Mouse (Mus musculus): ENCODE results near the gene Gm21915. TPM values are rescaled to one million over a fixed set of nuclear protein-coding genes. Genes with fewer than 3 reads are reported as not detected.

Gm21915 gene
- not detected in 2 replicates for polyA plus RNA-seq (2016; fragmentation: Nextera tagmentation; extraction: Ambion mirVana)

DNA sequence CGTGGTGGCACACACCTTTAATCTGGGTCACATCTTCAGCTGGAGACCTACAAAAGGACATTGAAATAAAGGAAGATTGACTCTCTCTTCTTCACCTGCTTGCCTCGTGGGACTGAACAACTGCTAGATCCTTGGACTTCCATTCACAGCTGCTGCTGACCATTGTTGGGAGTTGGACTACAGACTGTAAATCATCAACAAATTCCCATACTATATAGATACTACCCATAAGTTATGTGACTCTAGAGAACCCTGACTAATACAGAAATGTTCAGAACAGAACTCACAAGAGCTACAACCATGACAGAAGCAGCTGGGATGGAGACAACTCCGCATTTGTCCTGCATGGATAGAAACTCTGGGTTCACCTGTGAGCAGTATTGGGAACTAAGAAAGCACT lies at the start of gene Gm21915:
Gene Gm21915, plus strand, starts transcription at position 301 of the 400 bp plus-strand sequence.
- Histone ChIP-seq H3K9me3 (replicated peaks) (no peaks in the 10 kb centered on the region), H3K27me3 (no peaks in the 10 kb centered on the region), H3K4me2 (replicated peaks) (no peak within 1 kb of the TSS), H3K27ac (peak within 1 kb of the TSS; percentile 68), H3K36me3 (no peaks in the 10 kb centered on the region), H3K4me1 (peaks cover 11% of the 10 kb centered on the region), H3K9ac (no peak within 1 kb of the TSS), H3K4me3 (no peak within 1 kb of the TSS)
- ATAC-seq (ENCODE audit: low FRiP score): no peak
- 87% methylated on average over 3 of the region's 3 CpGs for WGBS

DNA sequence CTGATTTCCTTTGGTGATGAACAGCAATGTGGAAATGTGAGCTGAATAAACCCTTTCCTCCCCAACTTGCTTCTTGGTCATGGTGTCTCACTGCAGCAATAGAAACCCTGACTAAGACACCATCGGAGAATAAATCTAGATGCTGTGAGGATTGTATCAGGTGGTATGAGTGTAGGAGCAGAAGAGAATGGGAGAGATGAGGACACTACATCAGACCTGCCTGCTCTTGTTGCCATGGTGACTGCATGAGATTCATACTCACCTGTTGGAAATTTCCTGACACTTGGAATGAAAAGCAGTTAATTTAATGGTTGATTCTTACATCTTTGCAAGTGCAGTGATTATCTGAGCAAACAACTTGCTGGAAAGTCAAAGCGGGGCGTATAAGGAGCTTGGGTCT lies 48.1 kb upstream of the Gm21915 start:
- Histone ChIP-seq H3K9me3 (replicated peaks) (no peaks in the 10 kb centered on the region), H3K36me3 (no peaks in the 10 kb centered on the region), H3K27me3 (no peaks in the 10 kb centered on the region), H3K9ac (no peak overlapping the region), H3K27ac (no peak overlapping the region), H3K4me1 (peaks cover 19% of the 10 kb centered on the region), H3K4me2 (replicated peaks) (no peak overlapping the region), H3K4me3 (no peak overlapping the region)
- 95% methylated on average over 3 of the region's 3 CpGs for WGBS
- ATAC-seq (ENCODE audit: low FRiP score): no peak

DNA sequence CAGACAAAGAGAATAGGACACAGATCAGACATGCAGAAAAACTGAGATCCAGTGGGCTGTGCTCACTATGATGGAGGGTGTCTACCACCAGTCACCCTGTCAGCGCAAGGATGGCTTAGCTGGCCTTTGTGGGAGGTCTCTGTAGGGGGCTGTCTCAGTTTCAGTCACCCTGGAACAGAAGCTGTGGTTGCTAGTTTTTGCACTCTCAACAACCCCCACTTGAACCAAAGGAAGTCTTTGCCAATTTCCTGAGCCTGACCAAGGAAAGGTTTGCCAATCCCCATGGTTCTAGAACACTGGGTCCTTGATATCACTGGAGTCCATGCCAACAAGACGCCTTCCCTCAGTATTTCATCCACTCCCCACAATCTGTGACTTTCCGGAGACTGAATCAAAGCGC lies 47.6 kb upstream of the Gm21915 start:
- H3K9me3 ChIP-seq (replicated peaks): no peaks in the 10 kb centered on the region
- 88% methylated on average over 4 of the region's 4 CpGs for WGBS

DNA sequence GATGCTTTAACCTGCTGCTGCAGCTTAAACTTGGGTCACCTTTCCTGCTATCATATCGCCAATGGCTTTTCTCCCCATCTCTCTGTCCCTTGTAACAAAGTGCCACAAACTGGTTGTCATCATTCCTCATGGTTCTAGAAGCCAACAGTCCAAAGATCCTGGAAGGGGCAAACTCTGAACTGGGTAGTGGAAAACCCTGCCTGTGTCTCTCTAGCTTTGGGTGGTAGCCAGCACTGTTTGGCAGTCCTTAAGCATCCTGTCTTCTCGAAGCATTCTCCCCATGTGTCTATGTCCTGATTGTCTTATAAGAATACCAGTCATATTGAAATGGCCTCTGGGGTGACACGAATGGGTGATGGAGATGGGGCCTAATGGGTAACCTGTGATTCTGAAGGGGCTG lies 45.1 kb upstream of the Gm21915 start:
- H3K4me1 ChIP-seq: peaks cover 19% of the 10 kb centered on the region
- H3K9me3 ChIP-seq (replicated peaks): no peaks in the 10 kb centered on the region
- ATAC-seq (ENCODE audit: low FRiP score): no peak
- no peak overlapping the region for H3K27ac ChIP-seq
- 80% methylated on average over 3 of the region's 3 CpGs for WGBS
- no peak overlapping the region for H3K4me3 ChIP-seq
- H3K4me2 ChIP-seq (replicated peaks): no peak overlapping the region
- H3K27me3 ChIP-seq: no peaks in the 10 kb centered on the region
- H3K9ac ChIP-seq: no peak overlapping the region
- H3K36me3 ChIP-seq: no peaks in the 10 kb centered on the region

More for the DNA sequence above, 47.6 kb upstream of the Gm21915 start:
- no peaks in the 10 kb centered on the region for H3K27me3 ChIP-seq
- ATAC-seq (ENCODE audit: low FRiP score): no peak
- H3K9ac ChIP-seq: no peak overlapping the region
- H3K4me3 ChIP-seq: no peak overlapping the region
- H3K4me1 ChIP-seq: peaks cover 16% of the 10 kb centered on the region
- H3K27ac ChIP-seq: no peak overlapping the region
- H3K36me3 ChIP-seq: no peaks in the 10 kb centered on the region
- no peak overlapping the region for H3K4me2 ChIP-seq (replicated peaks)

DNA sequence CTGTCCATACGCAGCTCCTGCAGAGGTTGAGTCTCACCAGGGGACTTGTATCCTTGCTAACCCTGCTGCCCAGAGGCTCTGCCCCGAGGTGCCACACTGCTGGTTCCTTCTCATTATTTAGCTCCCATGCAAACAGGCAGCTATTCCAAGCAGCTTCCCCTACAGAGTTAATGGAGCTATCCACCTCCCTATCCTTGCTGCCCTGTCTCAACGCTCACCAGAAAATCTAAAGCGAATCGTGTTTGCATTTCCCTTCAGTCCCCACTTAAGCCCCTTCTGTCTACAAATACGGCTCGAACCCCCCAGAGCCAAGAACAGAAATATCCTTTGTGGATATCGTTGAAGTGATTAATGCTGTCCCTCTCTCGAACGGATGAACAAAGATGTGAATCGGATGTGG lies 43.8 kb upstream of the Gm21915 start:
- 38% methylated on average over 11 of the region's 11 CpGs for WGBS
- H3K4me1 ChIP-seq: peaks cover 19% of the 10 kb centered on the region
- H3K4me3 ChIP-seq: no peak overlapping the region
- H3K4me2 ChIP-seq (replicated peaks): no peak overlapping the region
- H3K9me3 ChIP-seq (replicated peaks): no peaks in the 10 kb centered on the region
- H3K36me3 ChIP-seq: no peaks in the 10 kb centered on the region
- H3K27me3 ChIP-seq: no peaks in the 10 kb centered on the region
- H3K9ac ChIP-seq: no peak overlapping the region
- peak overlapping the region; percentile 81 for H3K27ac ChIP-seq
- ATAC-seq (ENCODE audit: low FRiP score): peak; percentile 48; the same call in 1 of the 2 replicates

DNA sequence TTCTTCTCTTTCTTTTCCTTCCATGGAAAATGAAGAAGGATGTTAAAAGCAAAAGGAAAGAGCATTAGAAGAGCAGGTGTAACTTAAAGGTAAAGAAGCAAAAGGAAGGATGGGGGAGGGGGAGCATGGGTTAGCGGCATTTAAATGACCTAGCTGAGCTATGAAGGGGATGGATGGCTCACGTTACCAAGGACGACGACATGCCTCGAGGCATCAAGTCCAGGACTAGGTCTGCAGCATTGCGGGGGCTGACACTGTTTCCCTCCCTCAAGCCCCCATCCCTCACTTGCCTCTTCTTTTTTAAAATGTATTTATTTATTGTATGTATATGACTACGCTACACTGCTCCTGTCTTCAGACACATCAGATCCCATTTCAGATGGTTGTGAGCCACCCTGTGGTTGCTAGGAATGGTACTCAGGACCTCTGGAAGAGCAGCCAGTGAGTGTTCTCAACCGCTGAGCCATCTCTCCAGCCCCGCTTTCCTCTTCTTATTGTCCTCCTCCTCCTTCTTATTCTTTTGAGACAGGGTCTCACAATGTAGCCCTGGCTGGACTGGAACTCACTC lies 43.2 kb upstream of the Gm21915 start:
- Histone ChIP-seq H3K36me3 (no peaks in the 10 kb centered on the region), H3K4me3 (no peak overlapping the region), H3K4me2 (replicated peaks) (no peak overlapping the region), H3K9ac (no peak overlapping the region), H3K27me3 (no peaks in the 10 kb centered on the region), H3K4me1 (peaks cover 19% of the 10 kb centered on the region), H3K9me3 (replicated peaks) (no peaks in the 10 kb centered on the region), H3K27ac (peak overlapping the region; percentile 81)
- 38% methylated on average over 9 of the region's 9 CpGs for WGBS
- ATAC-seq (ENCODE audit: low FRiP score): no peak

DNA sequence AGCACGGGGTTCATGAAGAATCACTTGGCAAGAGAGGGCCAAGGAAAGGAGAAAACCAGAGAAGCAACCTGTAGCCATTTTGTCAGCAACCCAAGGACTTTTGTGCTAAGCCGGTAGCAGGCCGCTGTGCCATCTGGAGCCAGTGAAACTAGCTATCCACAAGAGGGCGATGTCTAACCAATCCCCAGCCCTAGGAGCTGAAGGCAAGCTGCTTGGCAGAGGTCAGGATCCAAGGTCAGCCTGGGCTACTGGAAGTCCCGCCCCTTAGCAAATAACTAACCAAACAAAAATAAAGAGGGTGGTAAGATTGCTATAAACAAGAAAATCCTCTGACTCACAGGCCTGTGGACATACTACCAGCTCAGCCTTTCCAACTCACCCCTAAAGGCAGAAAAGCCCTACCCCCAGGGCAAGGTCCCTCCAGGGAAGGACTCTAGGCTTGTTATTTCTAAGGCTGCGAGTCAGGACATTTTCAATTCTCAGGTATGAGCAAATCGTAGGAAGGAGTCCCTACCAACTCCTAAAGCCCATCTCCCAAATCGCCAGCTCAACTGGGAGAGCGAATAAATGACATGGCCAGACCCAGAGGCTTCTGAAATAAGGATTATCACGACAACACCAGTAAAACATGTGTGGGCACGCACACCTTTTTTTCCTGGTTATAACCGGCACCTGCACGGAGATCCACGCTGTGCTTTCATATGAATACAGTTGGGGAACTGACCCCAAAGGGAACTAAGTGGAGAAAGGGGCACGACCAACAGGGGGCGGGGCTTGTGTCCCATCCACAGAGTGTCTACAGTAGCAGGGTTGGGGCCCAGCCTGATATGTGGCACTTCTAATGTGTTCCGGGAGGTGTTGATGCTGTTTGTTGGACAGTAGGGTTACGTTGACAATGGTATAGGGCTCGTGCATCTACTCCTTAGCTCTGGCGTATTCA lies 42.0 kb upstream of the Gm21915 start:
- Histone ChIP-seq H3K4me2 (replicated peaks) (no peak overlapping the region), H3K27me3 (no peaks in the 10 kb centered on the region), H3K36me3 (no peaks in the 10 kb centered on the region), H3K9me3 (replicated peaks) (no peaks in the 10 kb centered on the region), H3K4me3 (no peak overlapping the region), H3K4me1 (peaks cover 19% of the 10 kb centered on the region), H3K27ac (no peak overlapping the region), H3K9ac (no peak overlapping the region)
- WGBS: 67% methylated on average over 20 of the region's 20 CpGs
- 0 out of 2 replicates have a peak, but pooled peaks have one; percentile 47 for ATAC-seq (ENCODE audit: low FRiP score)

DNA sequence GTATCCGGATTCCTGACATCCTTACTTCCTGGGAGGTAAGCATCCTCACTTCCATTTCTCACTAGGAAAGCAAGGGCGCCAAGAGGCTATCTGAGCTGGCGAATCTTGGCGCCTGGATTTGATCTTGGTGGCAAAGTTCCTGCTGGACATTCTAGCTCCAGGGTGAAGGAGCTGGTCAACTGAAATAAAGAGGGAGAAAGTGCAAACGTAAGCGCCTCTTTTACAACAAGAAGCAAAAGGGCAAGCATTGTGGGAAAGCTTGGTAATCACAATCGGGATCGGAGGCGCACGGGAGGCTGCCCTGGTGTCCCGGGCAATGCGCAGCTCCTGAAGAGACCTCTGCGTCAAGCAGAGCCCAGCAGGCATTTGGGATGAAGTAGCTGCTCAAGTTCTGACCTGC lies 41.0 kb upstream of the Gm21915 start:
- Histone ChIP-seq H3K9ac (no peak overlapping the region), H3K9me3 (replicated peaks) (no peaks in the 10 kb centered on the region), H3K36me3 (no peaks in the 10 kb centered on the region), H3K4me2 (replicated peaks) (no peak overlapping the region), H3K4me3 (no peak overlapping the region), H3K4me1 (peaks cover 19% of the 10 kb centered on the region), H3K27ac (no peak overlapping the region), H3K27me3 (no peaks in the 10 kb centered on the region)
- ATAC-seq (ENCODE audit: low FRiP score): no peak
- WGBS: 53% methylated on average over 13 of the region's 13 CpGs

DNA sequence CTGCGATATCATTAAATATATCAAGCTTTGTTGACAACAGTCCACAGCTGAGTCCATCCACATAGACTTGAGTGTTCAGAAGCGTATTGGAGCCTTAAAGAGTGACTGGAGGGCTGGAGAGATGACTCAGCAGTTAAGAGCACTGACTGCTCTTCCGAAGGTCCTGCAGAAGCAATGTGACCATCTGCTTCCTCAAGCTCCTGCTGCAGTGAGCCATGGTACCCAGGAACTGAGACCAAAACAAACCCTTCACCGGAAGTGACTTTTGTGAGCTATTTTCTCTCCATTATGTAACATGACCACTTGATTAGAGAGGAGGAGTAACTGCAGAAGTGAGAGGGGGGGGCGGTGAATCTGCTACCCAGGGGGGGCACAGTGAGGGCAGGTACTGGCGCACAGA lies 39.3 kb upstream of the Gm21915 start:
- Histone ChIP-seq H3K9me3 (replicated peaks) (no peaks in the 10 kb centered on the region), H3K4me2 (replicated peaks) (no peak overlapping the region), H3K4me1 (peaks cover 16% of the 10 kb centered on the region), H3K9ac (no peak overlapping the region), H3K27ac (no peak overlapping the region), H3K36me3 (no peaks in the 10 kb centered on the region), H3K27me3 (no peaks in the 10 kb centered on the region), H3K4me3 (no peak overlapping the region)
- ATAC-seq (ENCODE audit: low FRiP score): no peak
- 63% methylated on average over 6 of the region's 6 CpGs for WGBS

DNA sequence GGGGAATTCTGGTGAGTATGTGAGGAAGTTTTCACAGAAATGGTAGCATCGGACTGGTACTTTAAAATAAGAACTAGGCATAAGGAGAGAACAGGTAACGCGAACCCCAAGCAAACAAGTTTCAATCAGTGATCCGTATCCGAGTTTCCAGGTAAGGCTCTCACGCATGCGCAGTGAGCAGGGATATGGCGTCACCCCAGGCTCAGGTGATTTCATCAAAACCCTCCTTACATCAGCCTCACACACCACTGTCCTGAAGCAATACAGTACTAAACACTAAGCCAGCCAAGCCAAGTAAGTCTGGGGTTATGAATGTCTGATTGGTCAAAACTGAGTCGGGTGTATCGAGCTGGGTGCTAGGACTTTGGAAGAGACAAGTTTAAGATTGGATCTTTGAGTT lies 38.9 kb upstream of the Gm21915 start:
- no peaks in the 10 kb centered on the region for H3K36me3 ChIP-seq
- H3K27ac ChIP-seq: no peak overlapping the region
- peaks cover 13% of the 10 kb centered on the region for H3K4me1 ChIP-seq
- H3K9ac ChIP-seq: no peak overlapping the region
- no peak overlapping the region for H3K4me3 ChIP-seq
- no peak for ATAC-seq (ENCODE audit: low FRiP score)
- 89% methylated on average over 10 of the region's 10 CpGs for WGBS
- H3K9me3 ChIP-seq (replicated peaks): no peaks in the 10 kb centered on the region
- no peak overlapping the region for H3K4me2 ChIP-seq (replicated peaks)
- H3K27me3 ChIP-seq: no peaks in the 10 kb centered on the region

DNA sequence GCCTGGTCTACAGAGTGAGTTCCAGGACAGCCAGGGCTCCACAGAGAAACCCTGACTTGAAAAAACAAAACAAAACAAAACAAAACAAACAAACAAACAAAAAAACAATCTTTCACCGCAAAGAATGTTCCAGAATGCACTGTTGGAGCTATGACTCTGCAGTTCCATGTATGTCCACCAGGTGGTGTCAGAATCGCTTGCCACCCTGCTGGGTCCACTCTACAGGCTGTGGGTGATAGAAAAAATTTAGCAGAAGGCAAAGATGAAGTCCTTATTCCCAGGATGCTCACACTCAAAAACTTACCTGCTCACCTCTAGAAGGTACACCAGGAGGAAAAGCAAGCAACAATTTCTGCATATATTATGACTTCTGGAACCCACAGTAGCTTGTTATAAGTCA lies 34.4 kb upstream of the Gm21915 start:
- Histone ChIP-seq H3K4me2 (replicated peaks) (no peak overlapping the region), H3K4me3 (no peak overlapping the region), H3K4me1 (peaks cover 17% of the 10 kb centered on the region), H3K9ac (no peak overlapping the region), H3K27me3 (no peaks in the 10 kb centered on the region), H3K9me3 (replicated peaks) (no peaks in the 10 kb centered on the region), H3K27ac (no peak overlapping the region), H3K36me3 (no peaks in the 10 kb centered on the region)
- WGBS: 21% methylated on average over 2 of the region's 2 CpGs
- no peak for ATAC-seq (ENCODE audit: low FRiP score)

DNA sequence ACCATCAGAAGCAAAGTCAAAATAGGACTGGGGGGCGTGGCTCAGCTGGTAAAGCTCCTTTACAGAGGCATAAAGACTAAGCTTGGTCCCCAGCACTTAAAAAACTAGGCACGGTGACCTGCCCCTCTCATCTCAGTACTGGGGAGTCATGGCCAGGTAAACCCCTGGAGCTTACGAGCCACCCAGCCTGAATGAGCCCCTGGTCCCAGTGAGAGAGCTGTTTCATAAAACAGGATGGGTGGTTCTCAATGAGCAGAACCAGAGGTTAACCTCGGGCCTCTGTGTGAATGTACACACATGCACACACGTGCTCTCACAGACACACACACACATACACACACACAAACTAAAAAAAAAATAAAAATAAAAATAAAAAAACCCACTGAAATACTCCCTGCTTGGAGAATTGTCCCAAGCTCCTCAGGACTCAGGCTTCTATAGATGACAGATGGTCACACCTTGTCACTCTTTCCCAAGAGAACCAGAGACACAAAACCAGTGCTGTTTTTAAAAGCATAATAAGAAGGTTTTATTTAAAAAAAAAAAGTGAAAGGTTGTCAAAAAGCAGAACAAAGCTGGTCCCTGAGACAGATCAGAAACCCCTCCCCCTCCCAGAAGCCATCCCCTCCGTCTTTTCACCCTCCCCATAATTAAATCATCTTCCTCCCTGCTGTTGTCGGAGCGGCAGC lies 32.6 kb upstream of the Gm21915 start:
- H3K4me2 ChIP-seq (replicated peaks): peak overlapping the region; percentile 51
- WGBS: 24% methylated on average over 8 of the region's 8 CpGs

More for the DNA sequence above, 32.6 kb upstream of the Gm21915 start:
- Histone ChIP-seq H3K4me1 (peaks cover 32% of the 10 kb centered on the region), H3K27ac (peak overlapping the region; percentile 90), H3K9ac (0 out of 2 replicates have a peak overlapping the region, but pooled peaks have one; percentile 36), H3K9me3 (replicated peaks) (no peaks in the 10 kb centered on the region), H3K36me3 (no peaks in the 10 kb centered on the region), H3K27me3 (no peaks in the 10 kb centered on the region), H3K4me3 (peak overlapping the region; percentile 27)
- ATAC-seq (ENCODE audit: low FRiP score): peak; percentile 15; the same call in 1 of the 2 replicates

Data from hindbrain, embryonic 12.5 days (tissue).